Mouse (Mus musculus): ENCODE measurements around the gene Tmem106a.
"Not testable (repeated sequence)": the region's sequence is repeated elsewhere in the genome, so short reads cannot be mapped to it uniquely, and the experiment has no call there.

Tmem106a gene

GRCm38 (mm10) chr11:101602491-101602890 lies 20.4 kb downstream of the Tmem106a start:
- peak; percentile 49 for DNase-seq

GRCm38 (mm10) chr11:101604116-101604515 lies 22.1 kb downstream of the Tmem106a start:
- no peak for DNase-seq

- DNase-seq: peak; percentile 82
These were observed 22.8 kb downstream of the Tmem106a start for GRCm38 (mm10) chr11:101604531-101605453.

- not testable (repeated sequence) for DNase-seq
These were observed 25.1 kb downstream of the Tmem106a start for GRCm38 (mm10) chr11:101607134-101607533.

DNA sequence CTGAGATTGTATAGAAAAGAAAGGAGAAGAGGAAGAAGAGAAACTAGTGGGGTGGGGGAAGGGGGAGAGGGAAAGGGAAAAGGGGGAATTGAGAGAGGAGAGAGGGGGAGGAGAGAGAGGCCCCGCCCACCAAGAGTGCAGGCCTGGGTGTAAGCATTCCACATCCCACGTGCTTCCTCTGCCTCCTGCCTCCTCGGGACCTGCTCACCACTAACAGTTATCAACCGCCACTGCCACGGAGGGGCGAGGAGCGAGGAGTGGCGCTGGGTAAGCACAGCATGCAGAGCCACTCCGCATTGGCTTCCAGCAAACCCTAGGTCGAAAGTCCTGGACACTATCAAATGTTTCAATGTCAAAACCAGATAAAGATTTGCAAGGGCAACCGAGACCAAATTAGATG lies 28.4 kb downstream of the Tmem106a start:
- DNase-seq: no peak

GRCm38 (mm10) chr11:101613596-101613995 lies 31.6 kb downstream of the Tmem106a start:
- DNase-seq: no peak

DNA sequence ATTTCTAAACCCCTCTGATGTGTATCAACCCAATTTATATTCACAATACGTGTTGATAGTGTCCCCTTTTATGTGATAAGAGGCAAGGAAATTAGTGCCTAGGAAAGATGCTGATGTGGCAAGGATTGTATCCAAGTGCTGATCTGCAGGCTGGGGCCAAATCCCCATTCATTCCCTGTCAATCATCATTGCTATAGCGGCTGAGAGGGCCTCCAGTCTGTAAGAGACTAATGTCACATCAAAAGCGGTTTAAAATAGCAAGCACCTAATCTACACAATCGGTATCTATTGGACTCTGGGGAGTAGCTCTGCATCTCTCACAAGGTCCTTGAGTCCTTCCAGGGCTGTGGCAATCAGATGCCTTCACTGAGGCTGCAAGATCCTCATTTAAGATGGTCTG lies 32.1 kb downstream of the Tmem106a start:
- DNase-seq: no peak

- DNase-seq: no peak
These were observed 33.3 kb downstream of the Tmem106a start for GRCm38 (mm10) chr11:101615380-101615779.

DNA sequence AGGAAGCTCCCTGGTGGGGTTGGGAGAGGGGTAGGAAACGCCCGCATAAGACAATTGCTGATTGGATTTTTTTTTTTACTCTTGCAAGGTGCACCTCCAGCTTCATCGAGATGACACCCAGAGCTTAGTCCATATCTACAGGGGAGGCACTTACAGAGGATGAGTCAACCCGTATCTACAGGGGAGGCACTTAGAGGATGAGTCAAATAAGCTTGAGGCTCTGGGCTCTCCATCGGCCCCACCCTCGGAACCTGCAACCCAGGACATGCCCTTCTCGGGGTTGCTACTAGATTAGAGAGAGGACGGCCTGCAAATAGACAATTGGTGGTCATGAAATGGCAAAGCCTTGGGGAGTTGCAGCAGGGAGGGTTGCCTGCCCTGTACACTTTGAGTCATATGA lies 34.1 kb downstream of the Tmem106a start:
- no peak for DNase-seq

- DNase-seq: no peak
These were observed 35.1 kb downstream of the Tmem106a start for GRCm38 (mm10) chr11:101616948-101617767.

DNA sequence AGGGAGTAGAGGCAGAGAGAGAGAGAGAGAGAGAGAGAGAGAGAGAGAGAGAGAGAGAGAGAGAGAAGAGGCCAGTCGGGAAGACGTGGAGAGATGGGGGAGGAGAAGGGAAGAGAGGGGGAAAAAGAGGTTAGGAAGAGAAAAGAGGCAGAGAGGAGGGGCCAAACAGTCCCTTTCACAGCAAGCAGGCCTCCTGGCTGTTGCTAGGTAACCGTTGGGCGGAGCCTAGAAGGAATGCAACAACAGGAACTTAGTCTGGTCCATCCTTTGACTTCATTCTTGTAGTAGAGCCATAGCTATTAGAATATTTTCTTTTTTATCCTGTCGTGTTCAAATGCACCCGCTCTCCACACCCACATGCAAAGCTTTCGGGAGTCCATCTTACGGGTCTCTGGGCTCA lies 35.8 kb downstream of the Tmem106a start:
- peak; percentile 47 for DNase-seq

DNA sequence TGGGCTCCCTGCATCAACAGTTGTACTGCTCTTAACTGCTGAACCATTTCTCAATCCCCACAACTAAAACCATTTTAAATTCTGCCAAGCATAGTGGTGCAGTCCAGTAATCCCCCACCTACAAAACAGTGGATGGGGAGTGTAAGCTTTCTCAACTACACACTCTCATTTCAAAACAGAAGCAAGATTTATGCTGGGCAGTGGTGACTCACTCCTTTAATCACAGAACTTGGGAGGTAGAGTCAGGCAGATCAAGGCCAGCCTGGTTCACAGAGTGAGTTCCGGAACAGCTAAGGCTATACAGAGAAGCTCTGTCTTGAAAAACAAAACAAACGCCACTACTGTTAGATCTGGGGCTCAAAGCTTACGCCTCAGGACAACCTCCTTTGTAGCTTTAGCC lies 36.6 kb downstream of the Tmem106a start:
- DNase-seq: no peak

DNA sequence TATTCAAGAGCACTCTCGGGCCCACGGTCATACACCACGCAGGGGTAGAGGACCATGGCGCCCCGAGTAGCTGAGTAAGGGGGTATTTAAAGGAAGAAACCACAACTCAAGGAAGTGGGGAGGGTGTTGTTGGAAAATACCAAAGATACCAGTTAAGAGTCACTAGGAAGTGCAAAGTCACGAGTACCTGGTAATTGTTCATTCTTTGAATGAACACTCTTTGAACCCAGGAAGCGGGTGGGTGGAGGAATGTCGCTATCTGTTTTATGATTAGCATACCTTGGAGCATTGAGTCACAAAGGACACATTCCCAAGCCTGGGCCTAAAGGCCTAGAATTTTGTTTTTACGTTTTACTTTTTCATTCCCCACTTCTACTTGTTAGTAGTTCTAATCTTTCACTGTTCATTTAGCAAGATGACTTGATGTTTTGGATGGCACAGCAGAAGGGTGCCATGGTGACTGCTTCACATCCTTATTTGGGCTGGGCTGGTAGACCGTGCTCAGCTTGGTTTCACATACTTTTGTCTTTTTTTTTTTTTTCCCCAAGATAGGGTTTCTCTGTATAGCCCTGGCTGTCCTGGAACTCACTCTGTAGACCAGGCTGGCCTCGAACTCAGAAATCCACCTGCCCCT lies 38.1 kb downstream of the Tmem106a start:
- not testable (repeated sequence) for DNase-seq

- no peak for DNase-seq
These were observed 44.6 kb downstream of the Tmem106a start for GRCm38 (mm10) chr11:101626649-101626994.

DNA sequence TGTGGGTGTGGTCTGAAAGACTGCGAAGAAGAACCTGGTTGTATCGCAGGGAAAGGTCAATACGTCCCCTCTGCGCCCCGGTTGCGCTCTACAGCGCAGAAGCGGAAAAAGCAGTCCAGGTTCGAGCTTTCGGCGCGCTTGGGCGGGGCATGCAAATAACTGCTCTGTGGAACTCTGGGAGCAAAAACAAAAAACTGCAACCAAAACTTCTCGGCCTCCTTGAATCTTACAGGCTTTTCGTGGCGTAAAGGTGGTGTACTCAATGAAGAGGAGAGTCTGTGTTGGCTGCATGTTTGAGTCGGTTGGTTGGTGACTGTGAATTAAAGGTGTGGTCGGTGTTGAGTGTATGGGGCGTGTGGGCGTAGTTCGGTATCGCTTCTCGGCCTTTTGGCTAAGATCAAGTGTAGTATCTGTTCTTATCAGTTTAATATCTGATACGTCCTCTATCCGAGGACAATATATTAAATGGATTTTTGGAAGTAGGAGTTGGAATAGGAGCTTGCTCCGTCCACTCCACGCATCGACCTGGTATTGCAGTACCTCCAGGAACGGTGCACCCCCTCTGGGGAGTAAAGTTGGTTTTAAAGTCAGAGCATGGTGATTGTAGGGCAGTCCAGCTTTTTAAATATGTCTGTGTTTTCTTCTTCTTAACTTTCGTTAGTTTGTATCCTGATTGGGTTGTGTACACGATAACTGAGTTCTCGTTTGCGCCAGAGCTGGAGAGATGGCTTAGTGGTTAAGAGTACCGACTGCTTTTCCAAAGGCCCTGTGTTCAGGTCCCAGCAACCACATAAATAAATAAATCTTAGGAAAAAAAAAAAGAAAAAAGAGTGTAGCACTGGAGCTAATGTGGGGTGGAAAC lies 45.2 kb downstream of the Tmem106a start, which contains the start of gene Rdm1:
Gene Rdm1 (plus strand): TSS at position 201 of the 862 bp plus-strand sequence.
- peak; percentile 85 for DNase-seq

GRCm38 (mm10) chr11:101627857-101628559 lies 46.0 kb downstream of the Tmem106a start:
- peak; percentile 88 for DNase-seq

DNA sequence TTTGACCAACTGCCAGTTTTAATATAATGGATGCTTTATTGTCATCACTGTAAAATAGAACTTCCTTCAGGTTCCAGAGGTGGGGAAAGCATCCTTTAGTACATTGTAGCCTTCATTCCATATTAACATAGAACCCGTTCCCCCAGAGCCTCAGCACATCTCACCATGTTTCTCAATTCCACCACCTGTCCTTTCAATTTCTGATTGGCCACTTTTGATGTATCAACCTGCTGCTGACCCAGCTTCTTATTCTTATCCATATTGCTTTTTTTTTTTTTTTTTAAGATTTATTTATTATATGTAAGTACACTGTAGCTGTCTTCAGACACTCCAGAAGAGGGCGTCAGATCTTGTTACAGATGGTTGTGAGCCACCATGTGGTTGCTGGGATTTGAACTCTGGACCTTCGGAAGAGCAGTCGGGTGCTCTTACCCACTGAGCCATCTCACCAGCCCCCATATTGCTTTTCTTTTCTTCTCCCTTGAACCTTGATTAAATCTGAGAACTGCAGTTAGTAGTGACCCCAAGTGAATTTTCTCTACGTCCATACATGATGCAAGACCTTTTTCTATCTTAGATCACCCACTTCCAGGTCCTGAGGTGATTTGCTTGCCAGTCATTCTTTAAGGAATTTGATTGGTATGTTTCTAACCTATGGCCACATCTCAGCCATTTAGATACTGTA lies 46.8 kb downstream of the Tmem106a start:
- not testable (repeated sequence) for DNase-seq

GRCm38 (mm10) chr11:101635660-101636059 lies 53.6 kb downstream of the Tmem106a start:
- no peak for DNase-seq

DNA sequence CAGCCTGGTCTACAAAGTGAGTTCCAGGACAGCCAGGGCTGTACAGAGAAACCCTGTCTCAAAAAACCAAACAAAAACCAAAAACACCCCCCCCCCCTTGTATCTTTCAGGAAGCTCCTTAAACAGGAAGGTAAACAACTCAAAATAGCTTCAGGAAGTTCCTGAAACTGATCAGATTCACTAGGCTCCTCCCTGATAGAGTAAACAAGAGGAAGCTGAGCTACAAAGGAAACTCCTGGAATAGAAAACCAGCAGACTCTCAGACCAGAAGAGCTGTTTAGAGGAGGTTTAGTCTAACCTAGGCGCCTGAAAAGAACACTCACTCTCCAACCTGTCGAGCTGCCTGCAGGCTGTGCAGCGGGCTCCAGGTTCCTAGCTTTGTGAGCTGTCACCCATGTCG lies 57.7 kb downstream of the Tmem106a start:
- no peak for DNase-seq

DNA sequence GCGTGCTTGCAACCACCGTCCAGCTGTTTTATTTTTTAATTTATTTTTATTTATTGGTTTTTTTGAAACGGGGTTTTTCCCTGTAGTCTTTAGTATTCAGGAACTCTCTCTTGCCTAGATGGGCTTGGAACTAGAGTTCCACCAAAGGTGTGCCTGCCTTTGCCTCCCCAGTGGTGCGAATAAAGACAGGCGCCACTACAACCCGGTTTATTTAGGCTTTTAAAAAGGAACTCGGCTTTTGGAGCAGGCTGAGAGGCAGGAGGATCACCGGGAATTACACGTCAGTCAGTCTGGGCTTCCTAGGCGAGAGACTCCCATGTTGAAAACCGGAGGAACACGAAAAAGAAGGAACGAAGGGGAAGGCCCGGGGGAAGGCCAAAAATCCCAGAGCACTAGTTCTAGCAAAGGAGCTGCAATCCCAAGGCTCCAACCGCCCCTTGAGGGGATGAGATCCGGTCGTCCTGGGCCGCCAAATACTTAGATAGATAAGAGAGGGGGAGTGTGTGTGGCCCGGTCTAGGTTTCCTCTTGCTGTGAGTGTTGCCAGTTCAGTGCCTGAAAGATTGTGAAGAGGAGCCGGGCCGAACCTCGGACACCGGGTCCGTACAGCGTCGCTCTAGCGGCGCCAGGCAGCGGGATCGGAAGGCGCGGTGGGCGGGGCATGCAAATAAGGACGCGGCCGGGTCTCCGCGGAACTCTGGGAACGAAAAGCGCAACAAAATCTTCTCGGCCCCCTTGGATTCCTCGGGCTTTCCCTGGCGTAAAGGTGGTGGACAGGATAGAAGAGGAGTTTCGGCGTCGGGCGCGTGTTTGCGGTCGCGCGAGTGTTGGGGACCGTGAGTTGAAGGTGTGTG lies 59.0 kb downstream of the Tmem106a start:
- peak; percentile 70 for DNase-seq
